Mouse (Mus musculus): ENCODE data around the gene Mrpl58.
"Not testable (repeated sequence)": the region's sequence is repeated elsewhere in the genome, so short reads cannot be mapped to it uniquely, and the experiment has no call there.

The Mrpl58 gene

DNA sequence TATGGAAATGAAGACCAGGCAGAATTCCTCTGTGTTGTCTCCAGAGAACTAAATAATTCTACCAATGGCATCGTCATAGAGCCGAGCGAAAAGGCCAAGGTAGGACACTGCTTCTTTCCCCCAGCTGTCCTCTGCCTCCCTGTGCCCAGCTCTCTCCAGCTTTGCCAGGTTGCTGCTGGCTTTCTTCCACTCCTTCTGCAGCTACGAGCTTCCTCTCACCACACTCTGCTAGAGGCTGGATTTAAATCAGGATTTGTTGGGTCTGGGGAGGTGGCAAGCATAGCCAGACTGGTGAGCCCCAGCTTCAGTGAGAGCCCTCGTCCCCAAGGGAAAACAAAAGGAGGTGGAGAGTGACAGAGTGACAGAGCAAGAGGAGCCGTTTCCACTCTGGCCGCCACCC lies 25.8 kb downstream of the Mrpl58 start:
- DNase-seq, result no peak

GRCm38 (mm10) chr11:115430561-115430960 lies 27.0 kb downstream of the Mrpl58 start:
- no peak for DNase-seq

- DNase-seq, result no peak
Measured at GRCm38 (mm10) chr11:115432814-115433213, 29.3 kb downstream of the Mrpl58 start.

GRCm38 (mm10) chr11:115433342-115433741 lies 29.8 kb downstream of the Mrpl58 start:
- no peak for DNase-seq

GRCm38 (mm10) chr11:115435596-115436337 lies 32.2 kb downstream of the Mrpl58 start:
- DNase-seq, result no peak

- DNase-seq, result no peak
Measured at GRCm38 (mm10) chr11:115437571-115438122, 34.1 kb downstream of the Mrpl58 start.

DNA sequence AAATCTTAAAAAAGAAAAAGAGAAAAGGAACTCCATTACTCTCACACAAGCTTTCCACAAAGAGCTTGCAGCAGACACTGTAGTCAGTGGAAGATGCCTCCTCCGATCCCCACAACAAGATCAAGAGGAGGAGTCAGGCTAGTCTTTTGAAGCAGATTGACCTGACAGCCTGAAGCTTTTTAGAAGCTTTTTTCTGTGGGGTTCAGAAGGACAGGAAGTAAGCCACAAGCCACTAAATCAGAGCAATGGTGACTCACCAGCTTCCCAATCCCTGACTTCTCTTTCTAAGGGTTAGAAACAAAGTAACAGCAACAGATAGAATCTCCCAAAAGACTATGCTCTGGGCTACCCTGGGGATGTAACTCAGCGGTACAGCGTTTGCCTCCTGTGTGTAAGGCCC lies 35.8 kb downstream of the Mrpl58 start:
- DNase-seq, result no peak

- DNase-seq, result no peak
Measured at GRCm38 (mm10) chr11:115439906-115440595, 36.5 kb downstream of the Mrpl58 start, which contains the start of gene Trim80. TSS of gene Trim80 (plus strand) at chr11:115440545.

DNA sequence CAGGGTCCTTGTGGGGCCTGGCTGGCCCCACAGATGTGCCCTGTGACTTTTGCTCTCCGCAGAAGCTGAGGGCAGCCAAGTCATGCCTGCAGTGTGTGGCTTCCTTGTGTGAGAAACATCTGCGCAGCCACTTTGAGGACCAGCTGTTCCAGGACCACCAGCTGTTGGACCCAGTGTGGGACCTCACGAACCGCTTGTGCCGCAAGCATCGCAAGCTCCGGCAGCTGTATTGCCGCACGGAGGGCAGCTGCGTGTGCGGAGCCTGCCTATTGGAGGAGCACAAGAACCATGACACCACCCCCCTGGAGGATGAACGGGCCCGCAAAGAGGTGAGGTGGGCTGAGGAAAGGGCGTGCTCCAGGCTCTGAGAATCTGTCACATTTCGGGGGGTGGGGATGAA lies 37.9 kb downstream of the Mrpl58 start:
- DNase-seq, result no peak

DNA sequence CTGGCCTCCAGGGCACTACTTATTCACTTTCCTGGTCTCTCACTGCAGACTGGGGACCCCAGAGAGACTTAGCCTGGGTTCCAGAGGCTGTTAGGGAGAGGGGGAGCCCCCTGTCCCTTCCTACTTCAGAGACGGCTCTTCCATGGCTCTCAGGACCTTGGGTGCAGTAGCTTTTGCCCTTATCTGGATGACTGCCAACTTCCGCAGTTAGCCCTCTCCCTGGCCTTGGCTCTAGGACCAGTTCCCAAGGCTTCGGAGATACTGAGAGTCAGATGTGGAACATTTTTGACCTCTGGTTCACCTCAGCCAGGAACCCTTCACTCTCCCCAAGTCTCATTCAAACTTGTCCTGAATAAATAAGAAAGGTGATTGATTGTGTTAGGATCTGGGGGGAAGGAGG lies 43.4 kb downstream of the Mrpl58 start:
- peak; percentile 76 for DNase-seq

DNA sequence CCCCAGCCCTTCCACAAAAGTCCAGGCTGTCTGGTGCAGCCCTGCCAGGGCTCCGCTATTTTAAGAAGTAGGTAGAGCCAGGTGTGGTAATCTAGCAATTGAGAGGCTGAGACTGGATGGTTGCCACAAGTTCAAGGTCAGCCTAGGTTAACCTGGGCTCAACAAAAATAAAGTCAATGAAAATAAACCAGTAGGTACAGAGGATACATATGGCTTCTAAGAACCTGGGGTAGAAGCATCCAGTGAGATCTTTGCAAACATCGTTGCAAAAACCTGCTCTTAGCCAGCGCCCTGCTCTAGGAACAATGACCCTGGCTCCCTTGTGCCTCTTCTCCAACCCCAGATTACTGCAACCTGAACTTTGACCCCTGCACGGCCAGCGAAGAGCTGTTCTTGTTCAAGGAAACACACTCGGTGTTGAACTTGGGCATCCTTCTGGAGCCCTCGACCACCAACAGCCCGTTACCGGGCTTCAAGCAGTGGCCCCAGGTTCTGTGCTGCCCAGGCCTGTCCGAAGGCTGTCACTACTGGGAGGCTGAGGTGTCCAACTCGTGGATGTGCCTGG lies 43.9 kb downstream of the Mrpl58 start:
- DNase-seq, result peak; percentile 62

GRCm38 (mm10) chr11:115448075-115448474 lies 44.5 kb downstream of the Mrpl58 start:
- peak; percentile 80 for DNase-seq

GRCm38 (mm10) chr11:115448998-115449397 lies 45.4 kb downstream of the Mrpl58 start:
- peak; percentile 93 for DNase-seq

GRCm38 (mm10) chr11:115450176-115450575 lies 46.6 kb downstream of the Mrpl58 start:
- DNase-seq, result peak; percentile 63

GRCm38 (mm10) chr11:115451781-115452241 lies 48.3 kb downstream of the Mrpl58 start:
- peak; percentile 46 for DNase-seq

GRCm38 (mm10) chr11:115452281-115452860 lies 48.8 kb downstream of the Mrpl58 start:
- DNase-seq, result no peak

DNA sequence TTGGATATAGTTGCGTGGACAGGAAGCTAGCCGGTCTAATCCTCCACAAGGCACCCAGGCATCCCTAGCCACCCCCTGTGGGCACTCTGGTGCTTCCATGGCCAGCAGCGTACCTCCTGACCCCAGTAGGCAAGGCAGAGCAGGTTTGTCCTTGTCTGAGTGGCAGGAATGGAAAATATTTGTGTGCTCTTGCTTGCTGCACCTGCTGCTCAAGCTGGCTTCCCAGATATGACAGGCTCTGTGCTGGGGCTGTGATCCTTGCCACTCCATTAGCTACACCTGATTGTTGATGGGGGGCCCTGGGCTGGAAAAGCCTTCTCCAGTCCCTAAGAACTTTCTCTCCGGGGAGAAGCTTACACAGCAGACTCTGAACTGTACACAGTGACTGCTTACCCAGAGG lies 49.8 kb downstream of the Mrpl58 start:
- DNase-seq, result peak; percentile 65

DNA sequence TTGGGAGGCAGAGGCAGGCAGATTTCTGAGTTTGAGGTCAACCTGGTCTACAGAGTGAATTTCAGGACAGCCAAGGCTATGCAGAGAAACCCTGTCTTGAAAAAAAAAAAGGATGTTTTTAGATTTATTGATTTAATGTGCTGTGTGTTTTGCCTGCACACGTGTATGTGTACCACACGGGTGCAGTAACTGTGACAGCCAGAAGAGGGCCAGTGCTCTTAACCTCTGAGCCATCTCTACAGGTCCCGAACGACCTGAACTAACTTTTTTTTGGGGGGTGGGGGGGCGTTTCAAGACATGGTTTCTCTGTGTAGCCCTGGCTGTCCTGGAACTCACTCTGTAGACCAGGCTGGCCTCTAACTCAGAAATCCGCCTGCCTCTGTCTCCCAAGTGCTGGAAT lies 51.3 kb downstream of the Mrpl58 start:
- not testable (repeated sequence) for DNase-seq

DNA sequence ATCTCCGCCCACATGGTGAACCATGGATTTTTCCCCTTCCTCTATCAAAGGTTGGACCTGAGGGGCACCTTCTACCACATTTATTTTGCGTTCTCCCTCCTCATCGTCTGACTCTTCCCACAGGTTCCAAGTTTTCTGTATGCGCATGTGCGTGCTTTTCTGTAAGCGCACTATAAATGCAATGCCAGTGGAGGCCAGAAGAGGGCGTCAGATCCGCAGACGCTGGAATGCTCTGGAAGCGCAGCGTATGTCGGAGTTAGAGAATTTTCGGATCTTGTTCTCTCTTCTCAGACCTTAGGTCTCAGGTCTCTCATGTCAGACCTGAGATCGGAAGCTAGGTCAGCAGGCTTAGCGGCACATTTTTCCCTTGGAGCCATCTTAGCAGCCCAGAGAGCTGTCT lies 52.1 kb downstream of the Mrpl58 start:
- no peak for DNase-seq

GRCm38 (mm10) chr11:115456182-115456581 lies 52.6 kb downstream of the Mrpl58 start:
- DNase-seq, result no peak

GRCm38 (mm10) chr11:115457405-115457804 lies 53.9 kb downstream of the Mrpl58 start:
- DNase-seq, result peak; percentile 40

DNA sequence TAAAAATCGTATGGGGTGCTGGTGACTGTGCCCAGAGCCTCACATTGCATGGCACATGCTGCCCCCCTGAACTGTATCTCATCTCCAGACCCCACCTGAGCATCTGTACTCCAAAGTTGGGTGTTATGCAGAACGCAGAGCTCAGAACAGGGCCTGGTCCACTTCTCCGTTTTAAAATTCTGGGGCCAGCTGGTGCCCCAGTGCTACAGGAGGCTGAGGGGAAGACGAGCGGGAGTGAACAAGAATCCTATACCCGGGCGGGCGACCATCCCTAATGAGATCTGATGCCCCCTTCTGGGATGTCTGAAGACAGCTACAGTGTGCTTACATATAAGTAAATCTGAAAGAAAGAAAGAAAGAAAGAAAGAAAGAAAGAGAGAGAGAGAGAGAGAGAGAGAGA lies 57.4 kb downstream of the Mrpl58 start:
- DNase-seq, result no peak

GRCm38 (mm10) chr11:115461846-115462242 lies 58.3 kb downstream of the Mrpl58 start:
- no peak for DNase-seq

Data from kidney, adult 11 months (tissue).